Mouse (Mus musculus) lung, embryonic 15.5 days (tissue): ENCODE results near the gene Plekho2. TPM values are rescaled to one million over a fixed set of nuclear protein-coding genes. Genes with fewer than 3 reads are reported as not detected.

ENCODE experiments used
- ATAC-seq: fragments of 200-750 bp; cut with Nextera tagmentation; 2 replicates; pipeline ENCODE4 v1.8.0; 2017; ENCODE audit warnings: moderate number of reproducible peaks, borderline replicate concordance; ENCODE audit not compliant: low FRiP score, low TSS enrichment; ENCODE audit errors: extremely low read depth
- H3K27ac ChIP-seq: fragments of 300-500 bp; sonication (generic); 2 replicates; pipeline ENCODE4 v1.5.1; 2015; ENCODE audit warnings: moderate library complexity, mild to moderate bottlenecking, inconsistent platforms
- H3K27me3 ChIP-seq: fragments of 300-500 bp; sonication (generic); 2 replicates; pipeline ENCODE4 v1.6.1; 2015; ENCODE audit warnings: inconsistent platforms
- H3K36me3 ChIP-seq: fragments of 300-500 bp; sonication (generic); 2 replicates; pipeline ENCODE4 v1.6.1; 2015; ENCODE audit warnings: inconsistent platforms
- H3K4me1 ChIP-seq: fragments of 300-500 bp; sonication (generic); 2 replicates; pipeline ENCODE4 v1.6.1; 2015; ENCODE audit warnings: inconsistent platforms
- H3K4me2 ChIP-seq: fragments of 300-500 bp; sonication (generic); 2 replicates; pipeline ENCODE4 v1.6.1; 2015; ENCODE audit warnings: inconsistent platforms, mild to moderate bottlenecking, moderate library complexity
- H3K4me3 ChIP-seq: fragments of 300-500 bp; sonication (generic); 2 replicates; pipeline ENCODE4 v1.5.1; 2015; ENCODE audit warnings: mild to moderate bottlenecking, inconsistent platforms
- H3K9ac ChIP-seq: fragments of 300-500 bp; sonication (generic); 2 replicates; pipeline ENCODE4 v1.6.1; 2015; ENCODE audit warnings: inconsistent platforms
- H3K9me3 ChIP-seq: fragments of 300-500 bp; sonication (generic); 2 replicates; pipeline ENCODE4 v1.6.1; 2016; ENCODE audit warnings: inconsistent platforms
- WGBS: fragments of 180-500 bp; shearing (Covaris S2); methylation state at CpG from one replicate; pipeline ENCODE4 v1.1.7; 2015; 5-methylcytosine and 5-hydroxymethylcytosine counted together
- polyA plus RNA-seq: library from polyadenylated mRNA; unstranded; fragments of >200 nt; fragmentation: Nextera tagmentation; extraction: Ambion mirVana; gene quantifications from 2 replicates; pipeline ENCODE4 v1.2.1, GENCODE M21; 2015

Plekho2 gene
- 21.7 TPM in 2 replicates for polyA plus RNA-seq

GRCm38 (mm10) chr9:65579781-65580371 lies at the start of gene Plekho2:
TSS of gene Plekho2 (minus strand) at chr9:65580040.
- Histone ChIP-seq H3K36me3 (no peaks in the 10 kb centered on the region), H3K9me3 (no peaks in the 10 kb centered on the region), H3K9ac (peak within 1 kb of the TSS; percentile 77), H3K27ac (peak within 1 kb of the TSS; percentile 82), H3K4me2 (peak within 1 kb of the TSS; percentile 82), H3K4me1 (peaks cover 55% of the 10 kb centered on the region), H3K4me3 (peak within 1 kb of the TSS; percentile 71), H3K27me3 (no peaks in the 10 kb centered on the region)
- WGBS = 0% methylated on average over 40 of the region's 45 CpGs
- peak; percentile 95 for ATAC-seq

GRCm38 (mm10) chr9:65629025-65629766 lies 49.4 kb upstream of the Plekho2 start, which contains the start of gene Rbpms2:
TSS of gene Rbpms2 (plus strand) at chr9:65629648.
- Histone ChIP-seq H3K27me3 (peaks cover 43% of the 10 kb centered on the region), H3K36me3 (no peaks in the 10 kb centered on the region), H3K9me3 (no peaks in the 10 kb centered on the region), H3K4me2 (peak within 1 kb of the TSS; percentile 99), H3K27ac (peak within 1 kb of the TSS; percentile 45), H3K4me3 (peak within 1 kb of the TSS; percentile 75), H3K9ac (peak within 1 kb of the TSS; percentile 64), H3K4me1 (peaks cover 16% of the 10 kb centered on the region)
- 0 out of 2 replicates have a peak, but pooled peaks have one; percentile 13 for ATAC-seq
- 1% methylated on average over 39 of the region's 40 CpGs for WGBS

DNA sequence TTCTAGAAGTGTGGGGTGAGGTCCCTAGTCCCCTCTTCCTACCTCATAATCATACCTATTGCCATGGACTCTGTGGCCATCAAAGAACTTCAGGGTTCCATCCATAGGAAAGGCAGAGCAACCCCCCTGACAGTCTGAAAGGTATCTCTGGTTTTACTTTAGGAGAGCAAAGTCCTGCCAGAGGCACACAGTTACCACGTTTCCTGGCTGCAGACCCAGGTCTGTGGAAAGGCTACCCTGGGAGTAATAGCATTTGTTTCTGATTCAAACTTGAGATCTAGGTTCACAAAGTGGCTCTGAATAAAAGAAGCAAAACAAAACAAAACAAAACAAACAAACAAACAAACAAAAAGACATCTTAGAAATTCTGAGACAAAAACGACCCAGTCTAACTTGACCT lies 44.4 kb upstream of the Plekho2 start:
- Histone ChIP-seq H3K4me2 (no peak overlapping the region), H3K27me3 (peaks cover 29% of the 10 kb centered on the region), H3K36me3 (no peaks in the 10 kb centered on the region), H3K4me3 (no peak overlapping the region), H3K27ac (no peak overlapping the region), H3K9ac (no peak overlapping the region), H3K9me3 (no peaks in the 10 kb centered on the region), H3K4me1 (peaks cover 4% of the 10 kb centered on the region)
- no peak for ATAC-seq
- 59% methylated on average over 2 of the region's 2 CpGs for WGBS

GRCm38 (mm10) chr9:65622826-65623225 lies 43.0 kb upstream of the Plekho2 start:
- no peak for ATAC-seq
- Histone ChIP-seq H3K9ac (no peak overlapping the region), H3K9me3 (no peaks in the 10 kb centered on the region), H3K4me3 (no peak overlapping the region), H3K36me3 (no peaks in the 10 kb centered on the region), H3K27me3 (peaks cover 17% of the 10 kb centered on the region; the same call in 1 of the 2 replicates), H3K4me1 (no peaks in the 10 kb centered on the region), H3K4me2 (no peak overlapping the region), H3K27ac (no peak overlapping the region)
- 82% methylated on average over 5 of the region's 5 CpGs for WGBS

DNA sequence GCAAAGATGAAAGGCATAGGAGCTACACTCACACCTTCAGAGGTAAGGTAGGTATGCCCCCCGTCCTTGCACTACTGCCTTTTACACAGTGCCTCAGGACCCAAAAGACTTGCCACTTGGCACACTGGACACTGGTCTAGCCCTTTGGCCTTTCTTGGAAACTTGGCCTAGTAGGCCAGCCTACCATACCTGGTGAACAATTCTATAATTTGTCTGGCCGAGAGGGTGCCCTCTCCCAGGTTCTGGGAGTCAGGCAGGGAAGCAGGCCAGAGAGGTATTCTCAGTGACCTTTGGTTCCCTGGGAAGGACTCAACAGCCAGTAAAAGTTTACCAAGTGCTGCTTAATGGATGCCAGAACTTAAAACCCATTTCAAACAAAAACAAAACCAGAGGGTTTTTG lies 41.8 kb upstream of the Plekho2 start:
- H3K4me1 ChIP-seq = no peaks in the 10 kb centered on the region
- no peaks in the 10 kb centered on the region for H3K9me3 ChIP-seq
- no peak for ATAC-seq
- H3K4me2 ChIP-seq = no peak overlapping the region
- no peak overlapping the region for H3K9ac ChIP-seq
- H3K36me3 ChIP-seq = no peaks in the 10 kb centered on the region
- 60% methylated on average over 2 of the region's 2 CpGs for WGBS
- no peak overlapping the region for H3K4me3 ChIP-seq
- H3K27ac ChIP-seq = no peak overlapping the region
- peaks cover 6% of the 10 kb centered on the region; the same call in 1 of the 2 replicates for H3K27me3 ChIP-seq

DNA sequence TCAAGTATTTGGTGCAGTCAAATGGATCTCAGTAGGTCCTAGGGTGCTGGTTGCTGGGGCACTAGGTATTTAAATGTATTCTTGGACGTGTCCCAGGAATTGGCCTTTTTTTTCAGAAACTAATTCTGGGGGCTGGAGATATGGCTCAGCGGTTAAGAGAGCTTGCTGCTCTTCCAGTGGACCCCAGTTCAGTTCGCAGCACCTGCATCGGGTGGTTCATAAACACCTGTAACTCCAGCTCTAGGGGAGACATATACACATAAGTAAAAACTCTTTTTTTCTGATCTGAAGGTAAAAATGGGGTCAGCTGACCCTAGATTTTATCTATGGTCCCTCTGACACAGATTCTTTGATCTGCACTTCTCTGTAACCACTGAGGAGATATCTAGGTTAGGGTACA lies 41.4 kb upstream of the Plekho2 start:
- Histone ChIP-seq H3K4me2 (no peak overlapping the region), H3K36me3 (no peaks in the 10 kb centered on the region), H3K9ac (no peak overlapping the region), H3K9me3 (no peaks in the 10 kb centered on the region), H3K27ac (no peak overlapping the region), H3K4me3 (no peak overlapping the region), H3K27me3 (peaks cover 2% of the 10 kb centered on the region; the same call in 1 of the 2 replicates), H3K4me1 (no peaks in the 10 kb centered on the region)
- 79% methylated on average over 4 of the region's 4 CpGs for WGBS
- ATAC-seq = no peak

- ATAC-seq = no peak
- no peaks in the 10 kb centered on the region for H3K4me1 ChIP-seq
- no peak overlapping the region for H3K4me3 ChIP-seq
- WGBS = 67% methylated on average over 3 of the region's 3 CpGs
- H3K9me3 ChIP-seq = no peaks in the 10 kb centered on the region
- H3K9ac ChIP-seq = no peak overlapping the region
- H3K27me3 ChIP-seq = no peaks in the 10 kb centered on the region
- no peak overlapping the region for H3K4me2 ChIP-seq
- H3K27ac ChIP-seq = no peak overlapping the region
- no peaks in the 10 kb centered on the region for H3K36me3 ChIP-seq
These were observed 39.5 kb upstream of the Plekho2 start for GRCm38 (mm10) chr9:65619311-65619710.

DNA sequence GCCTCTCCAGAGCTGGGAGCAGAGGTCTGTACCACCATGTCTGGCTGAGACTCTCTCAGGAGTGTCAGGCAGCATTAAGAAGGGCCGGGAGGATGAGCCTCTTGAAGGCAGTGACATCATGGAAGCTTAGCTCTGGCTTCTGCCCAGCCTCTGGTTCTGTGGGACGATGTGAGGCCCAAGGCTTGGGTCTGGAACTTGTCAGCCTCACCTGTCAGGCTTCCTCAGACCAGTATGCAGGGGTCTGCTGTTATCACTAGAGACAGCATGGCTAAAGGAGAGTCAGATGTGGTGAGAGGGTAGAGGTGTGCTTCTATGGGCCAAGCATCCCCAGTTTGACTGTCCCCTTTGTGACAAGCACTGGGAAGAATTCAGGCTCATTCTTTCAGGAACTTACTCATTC lies 33.3 kb upstream of the Plekho2 start:
- ATAC-seq = no peak
- no peaks in the 10 kb centered on the region for H3K9me3 ChIP-seq
- no peak overlapping the region for H3K4me2 ChIP-seq
- no peaks in the 10 kb centered on the region for H3K36me3 ChIP-seq
- no peak overlapping the region for H3K4me3 ChIP-seq
- no peak overlapping the region for H3K27ac ChIP-seq
- H3K4me1 ChIP-seq = no peaks in the 10 kb centered on the region
- WGBS = 30% methylated on average over 2 of the region's 2 CpGs
- H3K27me3 ChIP-seq = no peaks in the 10 kb centered on the region
- H3K9ac ChIP-seq = no peak overlapping the region

GRCm38 (mm10) chr9:65611969-65612486 lies 32.2 kb upstream of the Plekho2 start:
- Histone ChIP-seq H3K4me3 (no peak overlapping the region), H3K27ac (no peak overlapping the region), H3K4me2 (no peak overlapping the region), H3K4me1 (no peaks in the 10 kb centered on the region), H3K27me3 (no peaks in the 10 kb centered on the region), H3K36me3 (no peaks in the 10 kb centered on the region), H3K9me3 (no peaks in the 10 kb centered on the region), H3K9ac (no peak overlapping the region)
- WGBS = 55% methylated on average over 5 of the region's 5 CpGs
- ATAC-seq = no peak

DNA sequence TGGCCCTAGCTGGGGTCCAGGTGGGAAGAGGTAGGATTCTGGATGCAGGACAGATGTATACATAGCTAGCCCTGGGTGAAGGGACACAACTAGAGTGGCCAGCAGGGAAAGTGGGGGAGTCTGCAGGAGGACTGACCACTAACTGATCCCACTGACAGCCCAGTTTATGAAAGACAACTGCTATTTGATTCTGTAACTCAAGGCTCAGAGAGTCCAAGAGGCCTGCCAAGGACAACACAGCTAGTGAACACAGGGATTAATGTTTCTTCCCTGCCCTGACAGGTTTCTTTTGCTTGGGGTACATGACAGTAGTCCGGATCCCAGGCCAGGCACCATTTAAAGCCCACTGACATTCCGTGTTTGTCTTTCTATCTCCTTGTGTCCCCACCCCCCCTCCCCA lies 27.3 kb upstream of the Plekho2 start:
- no peaks in the 10 kb centered on the region for H3K27me3 ChIP-seq
- H3K9ac ChIP-seq = no peak overlapping the region
- H3K36me3 ChIP-seq = no peaks in the 10 kb centered on the region
- H3K27ac ChIP-seq = no peak overlapping the region
- no peak for ATAC-seq
- peaks cover 3% of the 10 kb centered on the region; the same call in 1 of the 2 replicates for H3K4me1 ChIP-seq
- no peak overlapping the region for H3K4me3 ChIP-seq
- H3K4me2 ChIP-seq = no peak overlapping the region
- no peaks in the 10 kb centered on the region for H3K9me3 ChIP-seq
- 43% methylated on average over 2 of the region's 2 CpGs for WGBS

DNA sequence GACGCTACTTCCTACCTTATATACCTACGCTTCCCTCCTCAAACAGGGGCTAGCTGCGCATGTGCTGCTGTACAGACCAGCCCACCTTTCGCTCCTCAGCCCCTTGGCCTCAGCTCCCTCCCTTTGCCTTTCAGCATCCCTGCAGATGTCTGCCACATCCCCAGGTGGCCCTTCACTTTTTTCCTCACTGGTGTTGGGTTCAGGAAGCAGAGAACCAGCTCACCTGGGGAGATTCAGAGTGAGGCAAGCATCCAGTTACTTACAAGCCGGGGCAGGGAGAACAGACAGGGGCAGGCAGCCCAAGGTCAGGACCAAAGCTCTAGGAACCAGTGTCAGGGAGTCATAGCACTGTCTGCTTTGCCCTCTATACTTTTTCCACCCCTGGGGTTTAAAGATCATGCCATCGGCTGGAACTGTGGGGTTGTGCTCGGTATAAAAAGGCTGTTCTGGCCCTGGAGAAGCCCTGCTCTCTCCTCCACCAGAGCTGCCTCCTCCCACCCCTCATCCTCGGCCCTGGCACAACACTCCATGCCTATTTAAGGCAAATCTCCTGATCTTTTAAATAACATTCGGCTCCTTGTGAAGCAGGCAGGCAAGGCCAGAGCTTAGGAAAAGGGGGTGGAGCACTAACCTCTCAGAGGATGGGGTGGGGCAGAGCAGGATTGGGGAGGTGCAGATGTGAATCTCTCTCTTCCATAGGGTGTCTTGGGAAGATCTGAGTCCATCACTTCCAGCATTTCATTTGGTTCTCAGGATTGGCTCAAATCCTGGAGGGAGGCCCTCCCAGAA lies 26.7 kb upstream of the Plekho2 start:
- Histone ChIP-seq H3K27me3 (no peaks in the 10 kb centered on the region), H3K36me3 (no peaks in the 10 kb centered on the region), H3K4me3 (no peak overlapping the region), H3K9ac (no peak overlapping the region), H3K9me3 (no peaks in the 10 kb centered on the region), H3K27ac (peak overlapping the region; percentile 39; the same call in 1 of the 2 replicates), H3K4me2 (no peak overlapping the region), H3K4me1 (peaks cover 3% of the 10 kb centered on the region; the same call in 1 of the 2 replicates)
- ATAC-seq = peak; percentile 27; the same call in 1 of the 2 replicates
- 50% methylated on average over 9 of the region's 9 CpGs for WGBS
